Mouse (Mus musculus) E14TG2a.4 (cell line): ENCODE measurements around the gene Olfr373.
"Not testable (repeated sequence)": the region's sequence is repeated elsewhere in the genome, so short reads cannot be mapped to it uniquely, and the experiment has no call there.

Experiments
- CTCF ChIP-seq: conservative IDR thresholded peaks from 2 replicates; pipeline ENCODE4 v1.5.1; 2014; ENCODE audit warnings: low read length
- NANOG ChIP-seq: IDR thresholded peaks from 2 replicates; pipeline ENCODE4 v1.6.1; 2014; ENCODE audit warnings: borderline replicate concordance, low read length, mixed read lengths

- not testable (repeated sequence) for TF ChIP-seq CTCF, NANOG
These were observed 16.1 kb upstream of the Olfr373 start for GRCm38 (mm10) chr8:72066819-72067399.
